Mouse (Mus musculus) bone marrow, adult 2 months (tissue): ENCODE results near the gene Styk1.

ENCODE experiments used
- CTCF ChIP-seq: fragments of 200-500 bp; IDR thresholded peaks from 2 replicates; pipeline ENCODE4 v1.5.1; 2011; ENCODE audit warnings: low read length, control low read depth; ENCODE audit not compliant: control insufficient read depth, insufficient read depth
- POLR2A ChIP-seq: fragments of 200-500 bp; IDR thresholded peaks from 2 replicates; pipeline ENCODE4 v1.6.1; 2011; ENCODE audit warnings: low read depth, mild to moderate bottlenecking, control low read depth, low read length, borderline replicate concordance; ENCODE audit not compliant: control insufficient read depth

DNA sequence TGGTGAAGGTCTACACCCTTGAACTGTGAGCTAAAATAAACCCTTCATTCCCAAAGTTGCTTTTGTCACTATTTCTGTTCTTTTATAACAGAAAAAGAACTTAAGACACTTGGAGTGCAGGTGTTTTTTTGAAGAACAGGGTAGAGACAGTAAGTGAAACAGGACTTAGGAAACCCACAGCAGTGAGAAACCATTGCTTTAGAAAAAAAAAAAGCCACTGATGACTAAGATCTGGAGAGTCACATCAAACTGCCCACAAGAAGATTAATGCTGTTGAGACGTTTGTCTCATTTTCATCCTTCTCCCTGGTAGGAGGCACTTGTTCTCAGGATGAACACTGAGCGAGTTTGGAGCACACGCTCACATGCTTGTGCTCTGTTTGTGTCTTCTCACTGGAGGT, 91.4 kb downstream of the Styk1 start:
- TF ChIP-seq POLR2A (no peak), CTCF (no peak)
